Mouse (Mus musculus): Measurements from ENCODE around the gene Aebp1. TPM values are rescaled to one million over a fixed set of nuclear protein-coding genes. Genes with fewer than 3 reads are reported as not detected.

The Aebp1 gene
- polyA plus RNA-seq, 1 experiment = 10.7 TPM

DNA sequence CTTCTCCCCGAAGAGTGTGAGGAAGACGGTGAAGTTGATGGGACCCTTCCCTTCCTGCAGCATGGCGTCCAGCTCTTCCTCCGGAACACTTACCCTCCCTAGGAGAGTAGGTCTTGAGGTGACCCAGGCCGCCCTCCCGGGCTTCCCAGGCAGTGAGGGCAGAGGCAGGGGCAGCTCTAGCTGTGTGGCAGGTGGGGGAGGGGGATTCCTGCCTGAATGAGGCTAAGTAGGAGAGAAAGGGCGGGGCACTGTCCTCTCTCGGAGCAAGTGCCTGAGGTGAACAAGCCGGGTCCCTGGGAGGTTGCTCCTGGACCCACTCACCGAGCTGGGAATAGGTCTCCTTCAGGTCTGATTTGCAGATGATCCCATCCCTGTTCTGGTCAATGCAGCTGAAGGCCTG, 36.1 kb downstream of the Aebp1 start:
- no peak overlapping the region for H3K4me3 ChIP-seq (ENCODE audit: insufficient read depth, low read depth, low read length)
- no peak overlapping the region for H3K27ac ChIP-seq (replicated peaks; ENCODE audit: low read depth, low read length)
- peaks cover 5% of the 10 kb centered on the region; the same call in 1 of the 2 replicates for H3K4me1 ChIP-seq (ENCODE audit: control insufficient read depth, insufficient read depth, insufficient read length, low read length)

DNA sequence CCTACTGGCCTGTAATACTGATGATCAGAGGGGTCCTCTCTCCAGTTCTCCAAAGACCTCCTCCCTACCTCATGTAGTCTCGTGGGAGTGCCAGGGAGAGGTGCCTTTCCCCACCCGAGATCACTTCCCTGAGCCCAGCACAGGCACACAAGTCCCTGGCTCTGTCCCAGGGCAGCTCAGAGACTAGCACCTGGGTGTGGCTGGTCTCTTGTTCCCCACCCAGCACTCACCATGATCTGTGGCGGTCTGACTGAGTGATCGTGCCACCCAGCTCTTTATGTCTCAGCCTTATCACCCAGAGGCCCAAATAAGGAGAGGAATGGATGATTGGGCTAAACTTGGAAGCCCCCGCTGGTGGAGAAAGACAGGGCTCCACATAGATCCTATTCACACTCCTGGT, 36.8 kb downstream of the Aebp1 start, which contains the start of gene Myl7:
Myl7 (minus strand) TSS at position 252 of the 400 bp plus-strand sequence.
- Histone ChIP-seq H3K27ac (replicated peaks; ENCODE audit: low read depth, low read length) (no peak within 1 kb of the TSS), H3K4me1 (ENCODE audit: control insufficient read depth, insufficient read depth, insufficient read length, low read length) (peaks cover 5% of the 10 kb centered on the region; the same call in 1 of the 2 replicates)

DNA sequence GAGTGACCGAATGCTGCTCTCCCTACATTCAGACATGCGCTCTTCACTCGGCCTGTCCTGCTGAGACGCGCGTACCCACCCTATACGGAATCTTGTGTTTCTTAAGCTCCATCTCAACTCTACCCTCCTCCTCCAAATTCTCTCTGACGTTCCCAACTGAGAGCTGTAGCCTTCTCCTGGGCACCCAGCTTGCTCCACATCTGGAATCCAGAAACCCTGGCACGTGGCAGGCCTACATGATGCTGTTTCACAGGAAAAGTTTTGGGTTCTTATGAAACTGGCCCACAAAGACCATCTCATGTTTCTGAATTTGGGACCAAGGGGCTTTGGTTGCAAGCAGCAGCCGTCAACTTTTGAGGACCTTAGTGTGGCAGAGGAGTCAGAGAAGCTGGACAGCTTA, 37.5 kb downstream of the Aebp1 start:
- Histone ChIP-seq H3K4me1 (ENCODE audit: control insufficient read depth, insufficient read depth, insufficient read length, low read length) (peaks cover 5% of the 10 kb centered on the region; the same call in 1 of the 2 replicates), H3K27ac (replicated peaks; ENCODE audit: low read depth, low read length) (no peak overlapping the region), H3K4me3 (ENCODE audit: insufficient read depth, low read depth, low read length) (no peak overlapping the region)

More for the DNA sequence above, 36.8 kb downstream of the Aebp1 start, which contains the start of gene Myl7:
- H3K4me3 ChIP-seq (ENCODE audit: insufficient read depth, low read depth, low read length) = no peak within 1 kb of the TSS

DNA sequence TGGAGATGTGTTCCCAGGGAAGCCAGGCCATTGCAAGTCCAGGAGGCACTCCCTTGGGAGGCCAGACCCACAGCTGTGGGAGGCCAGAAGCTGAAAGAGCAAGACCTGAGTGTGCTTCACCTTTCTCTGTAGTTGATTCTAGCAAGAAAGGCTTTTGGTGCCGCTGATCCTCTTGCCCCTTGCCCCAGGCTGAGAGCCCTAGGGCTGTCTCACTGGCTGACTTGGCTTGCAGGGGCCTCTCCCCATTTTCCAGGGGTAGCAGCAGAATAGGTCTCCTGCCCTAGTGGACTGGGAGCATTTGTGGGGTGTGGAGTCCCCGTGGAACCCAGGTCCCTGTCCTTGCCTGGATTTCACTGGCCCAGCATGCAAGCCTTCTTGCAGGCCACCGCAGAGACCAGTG, 39.6 kb downstream of the Aebp1 start:
- Histone ChIP-seq H3K4me1 (ENCODE audit: control insufficient read depth, insufficient read depth, insufficient read length, low read length) (peaks cover 5% of the 10 kb centered on the region; the same call in 1 of the 2 replicates), H3K4me3 (ENCODE audit: insufficient read depth, low read depth, low read length) (no peak overlapping the region), H3K27ac (replicated peaks; ENCODE audit: low read depth, low read length) (no peak overlapping the region)

DNA sequence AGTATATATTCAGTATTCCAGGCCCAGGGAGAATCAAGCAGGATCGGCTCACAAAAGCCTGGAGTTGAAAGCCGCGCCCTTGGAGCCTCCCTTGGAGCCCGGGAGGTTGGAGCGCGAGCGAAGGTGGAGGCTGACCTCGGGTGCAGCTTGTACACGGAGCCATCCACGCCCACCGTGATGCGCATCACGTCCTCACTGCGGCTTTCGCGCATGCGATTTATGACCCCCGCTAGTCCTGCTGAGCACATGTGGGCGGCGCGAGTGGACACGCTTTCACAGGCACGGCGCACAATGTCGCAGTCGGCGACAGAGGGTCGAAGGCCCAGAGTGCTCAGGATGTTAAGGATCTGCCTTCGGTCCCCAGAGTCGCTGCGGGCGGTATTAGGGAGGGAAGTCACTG, 40.2 kb downstream of the Aebp1 start:
- H3K27ac ChIP-seq (replicated peaks; ENCODE audit: low read depth, low read length) = no peak overlapping the region
- peak overlapping the region; percentile 23; the same call in 1 of the 2 replicates for H3K4me3 ChIP-seq (ENCODE audit: insufficient read depth, low read depth, low read length)
- peaks cover 5% of the 10 kb centered on the region; the same call in 1 of the 2 replicates for H3K4me1 ChIP-seq (ENCODE audit: control insufficient read depth, insufficient read depth, insufficient read length, low read length)

DNA sequence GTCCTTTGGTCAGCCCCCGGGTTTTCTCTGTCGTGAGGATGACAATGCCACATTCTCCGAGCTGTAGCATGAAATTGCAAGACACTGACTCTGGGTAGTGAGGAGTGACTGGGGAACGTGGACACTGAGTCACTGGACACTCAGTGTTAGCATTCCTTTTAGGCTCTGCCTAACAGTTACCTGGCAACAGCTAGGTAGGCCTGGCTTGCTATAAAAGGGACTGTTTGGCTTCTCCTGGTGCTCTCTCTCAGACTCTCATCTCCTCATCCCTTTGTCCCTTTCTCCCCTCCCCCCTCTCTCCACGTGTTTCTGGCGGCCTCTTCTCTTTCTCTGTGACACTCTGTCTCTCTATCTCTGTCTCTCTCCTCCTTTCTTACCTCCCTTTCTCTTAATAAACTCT, 40.6 kb downstream of the Aebp1 start:
- Histone ChIP-seq H3K4me3 (ENCODE audit: insufficient read depth, low read depth, low read length) (no peak overlapping the region), H3K4me1 (ENCODE audit: control insufficient read depth, insufficient read depth, insufficient read length, low read length) (peaks cover 4% of the 10 kb centered on the region; the same call in 1 of the 2 replicates), H3K27ac (replicated peaks; ENCODE audit: low read depth, low read length) (no peak overlapping the region)

DNA sequence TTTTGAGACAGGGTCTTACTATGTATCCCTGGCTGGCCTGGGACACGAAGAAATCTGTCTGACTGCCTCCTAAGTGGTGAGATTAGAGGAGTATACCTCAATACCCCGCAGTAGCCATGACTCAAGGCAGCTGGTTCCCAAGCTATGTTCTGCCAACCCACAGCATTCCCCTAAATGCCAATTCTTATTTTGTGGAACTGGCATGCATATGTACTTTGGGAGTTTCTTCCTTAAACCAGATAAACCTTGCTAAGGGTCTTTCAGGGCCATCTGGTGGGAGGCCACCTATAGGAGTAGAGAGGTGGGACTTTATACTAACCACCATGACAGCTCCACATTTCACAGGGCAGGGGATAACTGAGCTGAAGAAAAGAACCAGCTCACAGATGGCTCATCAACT, 42.1 kb downstream of the Aebp1 start:
- H3K4me1 ChIP-seq (ENCODE audit: control insufficient read depth, insufficient read depth, insufficient read length, low read length) = no peaks in the 10 kb centered on the region
- no peak overlapping the region for H3K27ac ChIP-seq (replicated peaks; ENCODE audit: low read depth, low read length)
- H3K4me3 ChIP-seq (ENCODE audit: insufficient read depth, low read depth, low read length) = no peak overlapping the region

DNA sequence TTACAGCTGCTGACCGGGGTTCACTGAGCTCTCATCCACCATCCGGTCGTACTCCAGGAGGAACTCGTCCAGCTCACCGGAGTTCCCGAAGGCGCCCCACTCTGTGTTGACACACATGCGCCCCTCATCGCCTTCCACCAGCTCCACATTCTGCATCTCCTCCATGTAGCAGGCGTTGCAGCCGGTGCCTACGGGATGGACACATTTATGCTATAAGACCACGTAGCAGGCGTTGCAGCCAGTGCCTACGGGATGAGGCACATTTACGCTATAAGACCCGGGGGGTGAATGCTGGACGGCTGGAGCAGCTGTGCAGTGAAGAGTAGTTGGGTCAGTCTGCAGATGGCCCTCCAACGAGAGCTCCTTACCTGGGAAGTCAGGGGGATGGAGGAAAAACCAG, 42.6 kb downstream of the Aebp1 start:
- Histone ChIP-seq H3K4me3 (ENCODE audit: insufficient read depth, low read depth, low read length) (no peak overlapping the region), H3K27ac (replicated peaks; ENCODE audit: low read depth, low read length) (no peak overlapping the region), H3K4me1 (ENCODE audit: control insufficient read depth, insufficient read depth, insufficient read length, low read length) (no peaks in the 10 kb centered on the region)

DNA sequence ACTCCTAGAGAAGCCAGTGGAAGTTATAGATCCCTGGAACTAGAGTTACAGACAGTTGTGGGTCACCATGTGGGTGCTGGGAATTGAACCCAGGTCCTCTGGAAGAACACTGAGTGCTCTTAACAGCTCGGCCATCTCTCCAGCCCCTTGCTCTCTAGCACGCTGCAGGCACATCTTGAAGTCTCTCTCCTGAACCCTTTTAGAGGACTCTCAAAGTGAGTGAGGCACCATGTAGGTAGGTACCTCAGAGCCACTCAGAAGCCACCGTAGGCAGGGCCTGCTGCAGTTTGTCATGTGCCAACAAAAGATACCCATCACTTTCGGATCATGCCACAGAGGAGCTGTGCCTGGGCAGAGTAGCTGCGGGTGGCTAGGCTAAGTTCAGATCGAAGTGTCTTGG, 43.1 kb downstream of the Aebp1 start:
- Histone ChIP-seq H3K4me1 (ENCODE audit: control insufficient read depth, insufficient read depth, insufficient read length, low read length) (no peaks in the 10 kb centered on the region), H3K27ac (replicated peaks; ENCODE audit: low read depth, low read length) (no peak overlapping the region), H3K4me3 (ENCODE audit: insufficient read depth, low read depth, low read length) (no peak overlapping the region)

DNA sequence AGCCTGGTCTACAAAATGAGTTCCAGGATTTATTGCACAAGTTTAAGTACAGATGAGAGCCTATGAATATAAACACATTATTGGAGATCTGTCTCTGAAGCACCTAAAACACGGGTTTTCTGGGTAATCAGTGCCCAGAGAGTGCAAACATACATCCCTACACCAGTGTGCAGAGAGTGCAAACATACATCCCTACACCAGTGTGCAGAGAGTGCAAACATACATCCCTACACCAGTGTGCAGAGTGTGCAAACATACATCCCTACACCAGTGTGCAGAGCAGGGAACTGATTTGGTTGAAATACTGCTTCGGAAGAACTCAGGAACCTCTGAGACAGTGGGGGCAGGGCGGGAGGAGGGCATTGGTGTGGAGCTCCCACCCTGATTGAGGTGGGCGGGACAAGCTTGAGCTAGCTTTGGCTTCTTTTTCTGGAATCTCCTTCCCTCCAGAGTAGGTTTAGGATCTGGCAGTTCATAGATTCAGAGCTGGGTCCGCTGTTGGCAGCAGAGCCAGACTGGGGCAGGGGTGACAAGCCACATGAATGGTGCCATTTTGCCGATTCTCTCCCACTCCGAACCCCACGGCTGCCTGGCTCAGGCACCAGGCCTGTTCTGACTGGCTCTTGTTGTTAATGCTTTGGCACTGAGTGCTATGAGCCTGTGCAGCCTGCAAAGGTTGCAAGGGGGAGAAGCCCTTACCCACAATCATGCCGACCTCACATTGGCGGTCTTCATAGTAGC, 44.2 kb downstream of the Aebp1 start:
- Histone ChIP-seq H3K4me3 (ENCODE audit: insufficient read depth, low read depth, low read length) (no peak overlapping the region), H3K4me1 (ENCODE audit: control insufficient read depth, insufficient read depth, insufficient read length, low read length) (no peaks in the 10 kb centered on the region), H3K27ac (replicated peaks; ENCODE audit: low read depth, low read length) (no peak overlapping the region)

DNA sequence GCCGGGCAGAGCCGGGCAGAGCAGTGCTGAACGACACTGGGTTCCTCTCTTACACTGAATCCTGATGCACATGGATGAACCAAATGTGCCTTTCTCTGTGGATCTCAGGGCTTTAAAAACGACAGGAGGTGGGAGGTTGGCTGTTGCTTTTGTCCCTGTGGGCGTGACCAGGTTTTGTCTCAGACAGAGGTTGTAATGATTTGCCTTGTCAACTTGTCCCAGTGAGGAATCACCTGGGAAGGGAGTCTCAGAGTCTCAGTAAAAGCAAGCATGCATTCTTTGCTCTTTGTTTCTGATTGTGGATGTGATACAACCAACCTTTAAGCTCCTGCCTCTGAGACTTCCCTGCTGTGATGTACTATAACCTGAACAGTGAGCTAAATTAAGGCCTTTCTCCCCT, 45.3 kb downstream of the Aebp1 start:
- Histone ChIP-seq H3K4me3 (ENCODE audit: insufficient read depth, low read depth, low read length) (no peak overlapping the region), H3K4me1 (ENCODE audit: control insufficient read depth, insufficient read depth, insufficient read length, low read length) (no peaks in the 10 kb centered on the region)

DNA sequence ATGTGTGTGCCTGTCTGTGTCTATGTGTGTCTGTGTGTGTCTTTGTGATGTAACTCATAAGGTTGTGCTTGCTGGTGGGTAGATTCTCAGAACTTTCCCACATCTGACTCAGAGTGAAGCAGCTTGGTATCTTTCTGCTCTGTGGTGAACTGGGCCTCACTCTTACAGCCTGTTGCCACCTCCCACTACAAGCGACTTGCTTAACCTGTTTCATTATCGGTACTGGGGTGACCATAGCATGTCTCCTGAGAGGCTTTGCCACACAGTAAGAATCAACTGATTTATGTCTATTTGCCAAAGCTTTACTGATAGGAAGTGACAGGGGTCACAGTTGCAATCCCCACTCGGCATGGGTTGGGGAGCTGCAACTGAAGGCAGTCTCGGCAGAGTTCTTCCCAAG, 46.9 kb downstream of the Aebp1 start:
- Histone ChIP-seq H3K27ac (replicated peaks; ENCODE audit: low read depth, low read length) (no peak overlapping the region), H3K4me3 (ENCODE audit: insufficient read depth, low read depth, low read length) (no peak overlapping the region), H3K4me1 (ENCODE audit: control insufficient read depth, insufficient read depth, insufficient read length, low read length) (0 out of 2 replicates have a peak, but pooled peaks cover 4% of the 10 kb centered on the region)

More for the DNA sequence above, 45.3 kb downstream of the Aebp1 start:
- H3K27ac ChIP-seq (replicated peaks; ENCODE audit: low read depth, low read length) = no peak overlapping the region

DNA sequence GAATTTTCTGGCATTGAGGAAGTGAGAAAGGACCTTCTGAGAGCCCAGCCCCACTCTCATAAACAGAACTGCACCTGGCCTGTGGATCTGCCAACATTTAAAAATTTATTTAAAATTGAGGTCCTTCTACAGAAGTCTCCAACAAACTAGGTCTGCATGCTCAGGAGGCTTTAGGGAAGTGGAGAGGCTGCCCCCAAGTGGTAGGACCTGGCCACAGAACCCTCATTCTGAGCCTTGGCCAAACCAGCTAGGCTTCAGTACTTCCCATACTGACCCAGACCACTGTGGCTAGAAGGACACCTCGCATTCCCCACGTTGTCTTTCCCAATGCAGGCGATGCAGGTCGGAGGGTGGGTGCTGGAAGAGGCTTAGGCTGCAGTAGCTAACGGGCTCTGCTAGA, 50.9 kb downstream of the Aebp1 start:
- Histone ChIP-seq H3K4me3 (ENCODE audit: insufficient read depth, low read depth, low read length) (no peak overlapping the region), H3K27ac (replicated peaks; ENCODE audit: low read depth, low read length) (no peak overlapping the region), H3K4me1 (ENCODE audit: control insufficient read depth, insufficient read depth, insufficient read length, low read length) (peaks cover 14% of the 10 kb centered on the region; the same call in 1 of the 2 replicates)

DNA sequence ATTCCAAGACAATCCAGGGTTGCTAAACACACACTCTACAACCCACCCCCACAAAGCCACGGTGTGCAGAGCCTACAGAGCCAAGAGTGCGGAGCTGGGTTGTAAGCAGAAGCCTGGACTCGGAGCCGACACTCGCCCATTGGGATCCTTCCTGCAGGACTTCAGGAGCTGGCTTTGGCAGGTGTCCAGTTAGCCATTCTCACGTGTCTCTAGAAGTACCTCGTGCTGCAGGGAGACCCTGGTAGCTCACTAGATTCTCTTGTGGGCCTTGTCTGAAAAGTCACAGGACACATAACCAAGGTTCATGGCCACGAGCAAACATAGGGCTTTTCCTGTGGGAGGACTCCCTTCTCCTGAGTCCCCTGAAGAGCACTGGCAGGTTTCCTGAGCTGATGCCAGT, 51.5 kb downstream of the Aebp1 start:
- Histone ChIP-seq H3K4me3 (ENCODE audit: insufficient read depth, low read depth, low read length) (no peak overlapping the region), H3K4me1 (ENCODE audit: control insufficient read depth, insufficient read depth, insufficient read length, low read length) (peaks cover 14% of the 10 kb centered on the region; the same call in 1 of the 2 replicates), H3K27ac (replicated peaks; ENCODE audit: low read depth, low read length) (no peak overlapping the region)

DNA sequence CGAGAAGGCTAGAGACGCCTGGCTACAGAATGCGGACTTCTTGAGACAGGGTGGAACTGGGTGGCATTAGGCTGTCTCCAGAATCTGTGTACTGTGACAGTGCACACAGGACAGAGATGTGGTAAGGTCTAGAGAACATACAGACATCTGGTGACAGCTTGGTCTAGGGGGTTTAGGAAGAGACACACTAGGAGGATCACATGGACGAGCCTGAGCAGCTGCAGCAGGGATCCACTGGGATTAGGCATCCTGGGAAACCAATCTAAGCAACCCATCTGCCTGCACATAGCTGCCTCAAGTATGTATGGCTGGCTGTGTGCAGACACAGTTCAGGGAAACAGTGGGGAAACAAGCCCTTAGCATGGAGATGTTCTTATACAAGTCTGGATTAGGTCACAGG, 52.2 kb downstream of the Aebp1 start:
- H3K27ac ChIP-seq (replicated peaks; ENCODE audit: low read depth, low read length) = no peak overlapping the region
- H3K4me1 ChIP-seq (ENCODE audit: control insufficient read depth, insufficient read depth, insufficient read length, low read length) = peaks cover 14% of the 10 kb centered on the region; the same call in 1 of the 2 replicates
- H3K4me3 ChIP-seq (ENCODE audit: insufficient read depth, low read depth, low read length) = no peak overlapping the region

DNA sequence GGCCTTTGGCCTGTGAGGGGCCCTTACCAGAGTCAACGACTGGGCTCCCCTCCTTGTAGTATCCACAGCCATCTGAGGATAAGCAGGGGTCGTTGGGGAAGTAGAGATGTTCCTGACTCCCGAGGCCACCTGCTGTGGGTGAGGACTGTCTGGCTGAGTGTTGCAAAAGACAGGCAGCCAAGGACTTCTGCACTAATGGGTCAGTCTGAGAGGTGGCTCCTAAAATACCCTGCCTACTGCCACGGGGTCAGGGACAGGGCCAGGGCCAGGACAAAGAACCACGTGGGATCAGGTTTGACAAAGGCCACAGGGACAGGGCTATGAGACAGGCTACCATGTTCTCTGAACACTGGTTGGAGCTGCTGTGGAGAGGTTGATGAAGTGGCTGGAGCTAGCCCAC, 53.2 kb downstream of the Aebp1 start:
- H3K4me3 ChIP-seq (ENCODE audit: insufficient read depth, low read depth, low read length) = no peak overlapping the region
- H3K27ac ChIP-seq (replicated peaks; ENCODE audit: low read depth, low read length) = no peak overlapping the region
- H3K4me1 ChIP-seq (ENCODE audit: control insufficient read depth, insufficient read depth, insufficient read length, low read length) = peaks cover 14% of the 10 kb centered on the region; the same call in 1 of the 2 replicates

Measured in brown adipose tissue, adult 24 weeks (tissue).